Mouse (Mus musculus): ENCODE data around the gene Lrriq4.
"Not testable (repeated sequence)": the region's sequence is repeated elsewhere in the genome, so short reads cannot be mapped to it uniquely, and the experiment has no call there.

The Lrriq4 gene

DNA sequence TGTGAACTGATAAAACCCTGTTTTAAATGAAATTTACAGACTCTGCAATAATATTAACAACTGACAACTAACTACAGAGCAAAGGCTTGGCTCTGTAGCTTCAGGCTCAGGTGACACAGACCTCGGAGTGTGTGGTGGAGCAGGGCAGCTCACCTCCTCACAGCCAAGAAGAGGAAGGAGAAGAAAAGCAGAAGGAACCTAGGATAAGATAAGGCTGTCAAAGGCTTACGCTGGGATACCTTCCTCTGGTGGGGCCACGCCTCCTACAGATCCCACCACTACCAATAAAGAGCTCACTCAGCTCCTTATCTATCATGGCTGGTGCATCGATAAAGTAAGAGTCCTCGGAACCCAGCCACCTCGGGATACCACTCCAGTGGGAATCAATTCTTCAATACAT, 38.9 kb downstream of the Lrriq4 start:
- no peak for DNase-seq (ENCODE audit: low spot score in 2 of 2)

DNA sequence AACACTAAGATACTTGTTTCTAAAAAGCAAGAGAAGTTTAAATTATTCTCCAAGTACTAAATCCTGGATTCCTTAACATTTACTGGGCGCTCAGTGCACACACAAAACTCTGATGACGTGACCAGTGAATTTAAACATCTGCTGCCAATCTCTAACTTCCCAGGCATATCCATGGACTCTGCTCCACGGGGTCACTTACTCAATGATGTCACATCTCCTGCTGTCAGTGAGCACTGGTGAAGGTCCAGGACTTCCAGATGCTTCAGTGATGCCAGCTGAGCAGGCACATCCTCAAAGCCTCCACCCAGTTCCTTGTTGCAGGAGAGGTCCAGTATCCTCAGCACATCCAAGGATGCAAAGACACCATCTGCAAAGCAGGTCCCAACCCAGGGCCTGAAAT, 42.9 kb downstream of the Lrriq4 start:
- DNase-seq (ENCODE audit: low spot score in 2 of 2), result no peak

DNA sequence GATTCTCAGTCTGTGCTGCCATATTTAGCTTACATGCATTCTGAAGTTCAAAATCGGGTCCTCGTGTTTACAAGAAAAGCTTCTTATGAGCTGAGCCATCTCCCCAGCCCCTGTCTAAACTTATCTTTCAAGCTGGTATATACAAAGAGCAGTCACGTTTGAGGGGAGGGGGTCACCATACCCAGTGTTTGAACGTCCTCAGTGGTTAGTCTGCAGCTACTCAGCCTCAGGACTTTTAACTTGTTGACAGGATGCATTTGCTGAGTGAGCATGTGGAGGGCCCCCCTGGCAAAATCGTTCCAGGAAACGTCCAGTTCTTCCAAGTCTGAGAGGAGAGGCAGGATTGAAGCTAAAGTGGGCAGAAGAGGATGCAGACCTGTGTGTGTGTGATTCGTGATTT, 46.7 kb downstream of the Lrriq4 start:
- no peak for DNase-seq (ENCODE audit: low spot score in 2 of 2)

DNA sequence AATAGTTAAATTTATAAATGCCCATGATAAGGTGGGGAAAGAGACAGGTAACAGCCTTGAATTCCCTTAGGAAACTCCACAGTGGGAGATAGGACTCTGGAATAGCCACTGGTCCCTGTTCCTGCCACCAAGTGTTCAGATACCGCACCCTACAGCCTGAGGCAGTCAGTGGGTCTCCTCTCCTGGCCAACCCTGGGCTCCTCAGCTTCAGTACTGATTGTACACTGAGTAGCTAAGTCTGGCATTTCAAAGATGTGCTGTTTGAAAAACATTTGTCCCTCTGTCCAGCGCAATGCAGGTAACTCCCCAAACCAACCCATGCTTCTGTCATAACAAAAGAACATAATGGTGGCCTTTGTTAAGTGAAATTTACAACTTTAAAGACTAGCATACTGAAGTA, 51.4 kb downstream of the Lrriq4 start:
- DNase-seq (ENCODE audit: low spot score in 2 of 2), result no peak

DNA sequence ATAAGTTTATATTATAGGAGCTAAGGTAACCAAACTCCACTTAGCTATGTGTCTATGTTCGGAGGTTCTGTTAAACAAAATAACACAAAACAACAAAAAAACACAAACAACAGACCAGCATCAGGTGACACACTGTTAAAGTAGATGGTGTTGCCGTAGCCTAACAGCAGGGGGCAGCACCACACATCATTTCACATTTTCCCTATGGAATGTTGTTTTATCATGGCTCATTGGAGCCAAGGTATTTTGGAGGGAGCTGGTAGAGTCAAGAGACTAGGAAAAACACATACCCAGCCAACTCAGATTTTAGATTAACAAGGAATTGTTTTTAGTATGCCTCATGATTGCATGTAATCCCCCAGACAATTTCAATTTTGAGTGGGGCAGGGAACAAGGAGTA, 52.0 kb downstream of the Lrriq4 start:
- peak; percentile 47 to 71 for DNase-seq (ENCODE audit: low spot score in 2 of 2)

DNA sequence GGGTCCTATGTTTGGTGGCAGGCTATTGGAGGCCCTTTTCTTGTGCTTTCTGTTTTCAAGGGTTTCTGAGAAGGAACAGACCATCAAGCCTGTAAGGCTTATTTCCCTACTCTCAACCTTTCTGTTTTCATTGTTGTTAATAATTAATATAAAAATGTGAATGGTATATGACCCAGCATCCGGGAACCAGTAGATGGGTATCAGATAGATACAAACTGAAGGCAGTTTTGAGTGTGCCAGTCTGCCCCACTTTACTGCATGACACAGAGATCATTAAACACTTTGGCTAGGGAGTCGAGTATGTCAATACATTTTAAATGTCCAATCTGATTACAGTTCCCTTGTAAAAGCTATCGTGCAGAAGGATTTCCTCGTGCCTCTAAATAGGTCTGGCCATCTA, 53.6 kb downstream of the Lrriq4 start:
- no peak for DNase-seq (ENCODE audit: low spot score in 2 of 2)

DNA sequence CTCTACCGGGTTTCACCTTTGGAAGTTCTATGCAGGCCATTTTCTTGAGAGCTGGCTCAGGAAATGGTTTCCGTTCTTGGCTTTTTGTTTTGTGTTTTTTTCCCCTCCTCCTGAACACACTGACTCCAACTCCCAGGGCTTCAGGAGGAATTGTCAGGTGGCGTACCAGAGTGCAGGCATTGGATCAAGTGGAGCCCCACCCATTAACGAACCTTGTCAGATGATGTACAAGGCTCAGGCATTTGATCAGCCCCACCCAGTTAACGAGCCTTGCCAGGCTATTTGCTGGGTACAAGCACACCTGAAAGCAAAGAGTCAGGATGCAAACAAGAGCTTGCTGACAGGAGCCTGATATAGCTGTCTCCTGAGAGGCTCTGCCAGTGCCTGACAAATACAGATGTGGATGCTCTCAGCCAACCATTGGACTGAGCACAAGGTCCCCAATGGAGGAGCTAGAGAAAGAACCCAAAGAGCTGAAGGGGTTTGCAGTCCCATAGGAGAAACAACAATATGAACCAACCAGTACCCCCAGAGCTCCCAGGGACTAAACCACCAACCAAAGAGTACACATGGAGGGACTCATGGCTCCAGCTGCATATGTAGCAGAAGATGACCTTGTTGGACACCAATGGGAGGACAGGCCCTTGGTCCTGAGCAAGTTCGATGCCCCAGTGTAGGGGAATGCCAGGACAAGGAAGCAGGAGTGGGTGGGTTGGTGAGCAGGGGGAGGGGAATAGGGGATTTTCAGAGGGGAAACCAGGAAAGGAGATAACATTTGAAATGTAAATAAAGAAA, 55.6 kb downstream of the Lrriq4 start, which contains the start of gene Lrrc31:
Gene Lrrc31, minus strand, starts transcription at position 133 of the 795 bp plus-strand sequence.
- DNase-seq (ENCODE audit: low spot score in 2 of 2), result not testable (repeated sequence)

DNA sequence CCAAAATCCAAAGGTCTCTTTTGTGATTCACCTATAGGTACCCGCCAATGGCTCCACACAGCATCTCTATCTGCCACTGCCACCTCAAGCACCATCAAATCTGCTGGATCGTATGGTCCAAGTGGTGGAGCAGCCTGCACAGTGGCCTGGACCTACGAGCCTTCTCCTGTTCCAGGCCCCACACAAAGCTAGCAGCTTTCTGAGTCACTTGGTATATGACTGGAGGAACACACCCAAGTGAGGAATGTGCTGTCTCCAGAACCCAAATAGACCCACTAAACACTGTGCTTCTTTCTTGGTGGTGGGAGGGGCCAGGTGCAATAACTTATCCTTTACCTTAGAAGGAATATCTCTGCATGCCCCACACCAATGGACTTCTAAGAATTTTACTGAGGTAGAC, 61.7 kb downstream of the Lrriq4 start:
- DNase-seq (ENCODE audit: low spot score in 2 of 2), result no peak

DNA sequence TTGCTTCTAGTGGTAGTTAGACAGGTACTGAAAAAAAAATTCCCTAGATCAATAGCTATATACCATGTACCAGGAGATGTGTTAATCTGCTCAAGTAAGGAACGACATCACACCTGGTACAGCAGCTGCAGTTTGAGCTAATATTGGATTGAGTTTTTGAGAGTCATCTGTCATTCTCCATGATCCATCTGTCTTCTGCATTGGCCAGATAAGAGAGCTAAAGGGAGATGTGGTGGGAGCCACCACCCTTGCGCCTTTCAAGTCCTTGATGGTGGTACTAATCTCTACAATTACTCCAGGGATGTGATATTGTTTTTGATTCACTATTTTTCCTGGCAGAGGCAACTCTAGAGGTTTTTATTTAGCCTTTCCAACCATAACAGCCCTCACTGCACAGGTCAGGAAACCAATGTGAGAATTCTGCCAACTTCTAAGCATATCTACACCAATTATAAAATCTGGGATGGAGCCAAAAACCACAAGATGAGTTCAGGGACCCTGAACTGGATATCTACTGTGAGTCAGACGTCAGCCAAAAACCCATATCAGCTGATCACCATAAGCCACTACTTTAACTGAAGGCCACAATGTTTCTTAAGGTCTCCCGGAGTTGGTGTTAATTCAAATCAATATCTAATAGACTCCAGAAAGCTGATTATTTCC, 62.4 kb downstream of the Lrriq4 start:
- no peak for DNase-seq (ENCODE audit: low spot score in 2 of 2)

DNA sequence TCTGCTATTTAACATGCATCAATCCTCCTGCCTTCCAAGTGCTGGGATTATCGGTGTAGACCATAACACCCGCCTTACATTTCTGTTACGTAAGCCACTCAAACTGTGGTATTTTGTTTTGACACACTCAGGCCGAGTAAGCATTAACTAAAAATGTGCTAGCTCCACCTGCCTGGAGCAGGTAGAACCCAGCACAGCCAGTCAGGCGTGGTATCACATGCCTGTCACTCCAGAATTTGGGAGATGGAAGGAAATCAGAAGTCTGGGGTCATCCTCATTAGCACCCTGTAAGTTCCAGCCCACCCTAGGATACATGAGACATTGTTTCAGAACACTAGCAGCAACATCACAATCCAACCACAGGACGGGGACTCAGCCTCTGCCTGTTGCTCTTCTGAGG, 65.9 kb downstream of the Lrriq4 start:
- DNase-seq (ENCODE audit: low spot score in 2 of 2), result no peak

DNA sequence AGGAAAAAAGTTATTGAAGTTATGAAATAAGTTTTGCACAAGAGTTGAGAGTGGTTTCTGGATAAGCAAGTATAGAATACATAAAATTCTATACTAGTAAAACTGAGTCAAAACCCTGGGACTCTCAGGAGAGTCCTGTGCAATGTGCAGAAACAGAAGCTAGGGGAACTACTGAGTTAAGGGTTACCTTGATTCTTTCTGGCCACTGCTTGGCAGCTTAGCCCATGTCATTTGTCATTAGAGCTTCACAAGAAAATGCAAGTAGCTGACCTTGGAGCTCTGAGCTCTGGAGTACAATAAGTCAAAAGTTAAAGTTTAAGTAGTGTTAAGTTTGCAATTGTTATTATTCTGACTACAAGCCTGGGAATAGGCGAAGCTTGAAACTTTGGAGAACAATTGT, 69.0 kb downstream of the Lrriq4 start:
- no peak for DNase-seq (ENCODE audit: low spot score in 2 of 2)

DNA sequence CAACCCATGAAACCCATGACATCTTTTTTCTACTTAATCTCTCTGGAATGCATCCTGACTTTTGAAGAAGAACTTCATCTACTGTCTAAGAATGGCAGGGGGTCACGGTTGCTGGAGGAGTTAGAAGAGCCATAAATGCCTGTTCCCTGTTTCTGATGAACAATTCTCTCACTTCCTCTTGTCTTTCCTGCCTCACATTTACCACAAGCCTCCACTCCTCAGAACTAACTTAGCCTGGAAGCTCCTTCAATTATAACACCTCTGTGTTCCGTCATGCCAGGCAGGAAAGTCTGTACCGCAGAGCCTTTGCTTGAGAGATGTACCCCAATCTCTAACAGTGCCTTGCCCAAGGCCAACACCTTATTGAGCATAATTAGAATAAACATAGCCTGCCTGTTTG, 74.3 kb downstream of the Lrriq4 start:
- DNase-seq (ENCODE audit: low spot score in 2 of 2), result no peak
